Mouse (Mus musculus) T-helper 17 cell (primary cell): Measurements from ENCODE around the gene Gtf2h2.
"Not testable (repeated sequence)": the region's sequence is repeated elsewhere in the genome, so short reads cannot be mapped to it uniquely, and the experiment has no call there.

Experiments
- in situ Hi-C, 2 experiments: fragments of 300-600 bp; cut with MboI, MseI; formaldehyde crosslinking; loops; 1 replicate in 1 of 2; 2 replicates in 1 of 2; pipeline ENCODE4 v1.15.1; 2025; ENCODE audit warnings: high pct_unique_total_duplicates in 2 of 2

Gtf2h2 gene

GRCm38 (mm10) chr13:100493313-100493712, 934 bp upstream of the Gtf2h2 start:
- in situ Hi-C loops: loop anchor here (5.0 to 10.0 kb wide), 4 partner anchors 94 to 1151 kb away; partner anchors contain the start of genes Ak6 (in 1 of the 2), Mrps27 (in 1 of the 2), Ptcd2 (in 1 of the 2) and Rad17 (in 1 of the 2)

DNA sequence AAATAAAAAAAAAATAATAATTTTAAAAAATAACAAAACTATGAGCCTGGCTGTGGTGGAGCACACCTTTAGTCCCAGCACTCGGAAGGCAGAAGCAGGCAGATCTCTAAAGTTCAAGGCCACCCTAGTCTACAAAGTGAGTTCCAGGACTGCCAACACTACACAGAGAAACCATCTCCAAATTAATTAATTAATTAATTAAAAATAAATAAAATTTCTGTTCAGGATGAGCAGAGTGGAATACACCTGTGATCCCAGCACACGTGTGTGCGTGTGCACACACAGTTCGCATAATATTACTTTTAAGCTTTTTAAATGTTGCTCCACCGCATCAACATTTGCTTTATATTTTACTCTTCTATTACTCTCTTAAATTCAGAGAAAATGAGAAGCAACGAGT, 756 bp downstream of the Gtf2h2 start:
- in situ Hi-C loops: loop anchor here (5.0 to 10.0 kb wide), 4 partner anchors 96 to 1149 kb away; partner anchors contain the start of genes Ak6 (in 1 of the 2), Mrps27 (in 1 of the 2), Ptcd2 (in 1 of the 2) and Rad17 (in 1 of the 2)

DNA sequence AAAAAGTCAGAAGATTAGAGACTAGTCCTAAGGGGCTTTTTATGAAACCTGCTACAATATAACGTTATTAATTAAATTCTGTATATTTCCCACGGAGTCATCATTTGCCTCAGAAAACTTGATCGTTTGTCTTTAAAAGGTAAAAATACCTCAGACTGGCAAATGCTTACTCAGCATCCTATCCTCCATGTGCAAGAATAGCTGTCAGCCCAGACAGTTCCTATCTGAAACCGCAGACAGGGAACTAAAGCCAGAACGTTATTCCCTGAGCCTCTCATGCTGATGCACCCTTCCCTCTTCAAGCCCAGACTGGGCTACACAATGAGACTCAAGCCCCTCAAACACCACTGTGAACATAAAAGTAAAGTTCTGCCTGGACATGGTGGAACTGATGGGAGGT, 2.0 kb downstream of the Gtf2h2 start:
- in situ Hi-C loops: loop anchor here (5.0 to 10.0 kb wide), 4 partner anchors 97 to 1148 kb away; partner anchors contain the start of genes Ak6 (in 1 of the 2), Mrps27 (in 1 of the 2), Ptcd2 (in 1 of the 2) and Rad17 (in 1 of the 2)

DNA sequence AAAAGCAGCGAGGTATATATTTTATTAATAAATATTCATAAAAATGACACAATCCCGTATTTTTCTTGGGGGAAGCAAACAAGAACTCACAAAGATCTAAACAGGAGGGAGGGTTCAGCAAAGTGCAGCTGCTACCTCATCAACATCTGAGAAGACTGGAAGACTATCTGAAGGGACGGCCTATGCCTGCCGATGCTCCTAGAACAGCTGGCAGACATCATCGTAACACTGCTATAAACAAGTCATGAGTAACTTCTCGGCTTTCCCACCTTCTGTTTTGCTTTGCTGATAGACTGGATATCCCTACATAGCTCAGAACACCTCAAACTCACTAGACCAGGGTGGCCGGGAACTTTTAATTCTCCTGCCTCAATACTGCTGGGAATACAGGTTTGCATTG, 8.8 kb downstream of the Gtf2h2 start:
- in situ Hi-C loops: loop anchor here in 1 of 2 experiments (10.0 kb wide), 1 partner anchor 331 kb away; no protein-coding TSS in a partner anchor

DNA sequence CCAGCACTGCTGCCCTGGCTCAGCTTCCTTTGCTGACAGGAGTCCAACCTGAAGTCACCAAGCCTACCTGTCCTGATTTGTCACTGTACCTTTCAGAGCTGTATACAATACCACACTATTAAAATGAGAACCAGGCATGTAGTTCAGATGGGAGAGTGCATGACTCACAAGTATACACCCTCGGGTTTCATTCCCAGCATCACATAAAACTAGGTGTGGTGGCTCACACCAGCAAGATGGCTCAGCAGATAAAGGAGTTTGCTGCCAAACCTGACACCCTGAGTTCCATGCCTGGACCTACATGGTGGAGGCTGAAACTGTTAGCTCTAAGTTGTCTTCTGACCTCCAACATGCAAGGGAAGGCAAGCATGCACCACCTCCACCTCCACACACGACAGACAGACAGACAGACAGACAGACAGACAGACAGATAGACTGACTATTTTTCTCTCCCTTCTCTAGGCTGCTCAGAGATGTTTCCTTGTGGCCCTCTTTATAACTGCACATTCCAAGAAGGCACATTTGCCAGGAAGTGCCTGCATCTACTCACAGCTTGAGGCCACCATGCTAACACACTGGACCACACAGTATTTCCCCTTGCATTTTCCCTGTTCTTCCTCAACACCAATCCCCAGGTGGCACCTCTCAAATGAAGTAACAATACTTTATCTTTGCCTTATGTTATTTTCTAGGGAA, 28.7 kb downstream of the Gtf2h2 start:
- in situ Hi-C loops: no loop called here

GRCm38 (mm10) chr13:100461336-100461735, 31.0 kb downstream of the Gtf2h2 start:
- in situ Hi-C loops: no loop called here

- in situ Hi-C loops: not testable (repeated sequence)
These were observed 39.8 kb downstream of the Gtf2h2 start, which contains the start of gene Naip1 for GRCm38 (mm10) chr13:100452415-100453127. Gene Naip1 (minus strand): TSS chr13:100452869.

DNA sequence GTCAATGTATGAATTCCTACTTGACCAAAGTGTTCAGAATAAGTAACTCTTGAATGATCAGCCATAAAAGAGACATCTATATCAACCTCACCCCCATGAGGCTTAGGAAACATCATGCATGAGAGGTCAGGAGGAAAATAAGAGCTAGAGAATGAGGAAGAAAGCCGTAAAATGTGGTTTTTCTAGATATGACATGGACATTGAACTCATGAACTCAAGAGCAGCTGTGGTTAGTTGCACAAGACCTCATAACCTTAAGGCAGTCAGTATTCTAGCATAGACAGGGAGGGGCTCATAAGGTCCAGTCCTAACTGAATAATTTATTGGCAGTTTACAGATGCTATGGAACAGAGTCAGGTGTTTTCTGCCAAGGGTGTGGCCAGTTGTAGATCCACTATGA, 42.9 kb downstream of the Gtf2h2 start:
- in situ Hi-C loops: no loop called here

- in situ Hi-C loops: no loop called here
These were observed 52.3 kb downstream of the Gtf2h2 start for GRCm38 (mm10) chr13:100440116-100440515.

DNA sequence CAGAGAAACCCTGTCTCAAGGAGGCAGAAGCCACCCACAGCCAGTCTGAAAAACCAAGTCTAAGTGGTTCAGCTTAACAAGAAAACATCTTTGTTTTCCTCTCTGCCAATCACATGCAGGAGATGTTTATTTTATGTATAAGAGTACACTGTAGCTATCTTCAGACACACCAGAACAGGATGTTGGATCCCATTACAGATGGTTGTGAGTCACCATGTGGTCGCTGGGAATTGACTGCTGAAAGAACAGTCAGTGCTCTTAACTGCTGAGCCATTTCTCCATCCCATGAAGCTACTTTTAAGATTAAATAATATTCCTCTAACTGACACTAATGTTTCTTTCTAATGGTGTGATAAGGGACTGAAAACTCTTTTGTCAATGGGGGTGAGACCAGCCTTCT, 53.7 kb downstream of the Gtf2h2 start:
- in situ Hi-C loops: no loop called here

GRCm38 (mm10) chr13:100437322-100437825, 55.0 kb downstream of the Gtf2h2 start:
- in situ Hi-C loops: no loop called here

GRCm38 (mm10) chr13:100436556-100437163, 55.7 kb downstream of the Gtf2h2 start:
- in situ Hi-C loops: not testable (repeated sequence)

DNA sequence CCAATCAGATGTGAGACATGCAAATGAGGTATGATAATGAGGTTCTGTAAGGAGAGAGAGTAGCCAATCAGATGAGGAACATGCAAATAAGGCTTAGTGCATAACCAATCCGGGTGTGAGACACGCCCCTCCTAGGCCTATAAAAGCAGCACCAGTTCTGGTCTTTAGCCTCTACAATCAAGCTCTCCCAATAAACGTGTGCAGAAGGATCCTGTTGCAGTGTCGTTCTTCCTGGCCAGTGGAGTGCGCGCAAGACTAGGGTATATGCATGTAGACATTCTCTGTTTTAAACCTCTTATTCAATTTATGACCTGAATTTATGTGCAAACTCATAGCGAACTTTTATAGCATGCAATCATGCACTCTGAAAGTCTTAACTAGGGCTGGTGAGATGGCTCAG, 72.4 kb downstream of the Gtf2h2 start:
- in situ Hi-C loops: not testable (repeated sequence)

DNA sequence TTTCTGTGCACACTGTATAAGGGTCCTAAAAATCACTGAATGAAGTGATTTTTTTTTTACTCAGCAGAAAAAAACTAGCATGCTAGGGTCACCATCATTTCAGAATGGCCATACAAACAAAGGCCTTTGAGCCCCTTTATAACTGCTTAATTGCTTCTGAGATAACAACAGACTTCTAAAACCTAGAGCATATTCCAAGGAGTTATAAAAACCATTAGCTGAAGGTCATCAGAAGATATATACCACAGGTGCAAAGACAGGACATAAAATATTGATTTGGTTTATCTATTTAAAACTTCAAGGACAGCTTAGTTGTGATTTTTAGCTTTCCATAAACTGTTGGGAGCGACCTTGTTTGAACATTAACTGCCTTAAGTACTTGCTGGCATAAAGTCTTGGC, 78.0 kb downstream of the Gtf2h2 start:
- in situ Hi-C loops: no loop called here
